Mouse (Mus musculus) MEL (cell line): Measurements from ENCODE around the gene Ssna1.

ENCODE experiments used
- CHD2 ChIP-seq: IDR thresholded peaks from 2 replicates; pipeline ENCODE4 v1.6.1; 2011; ENCODE audit warnings: low read length, improper control_type of control experiment
- CTCF ChIP-seq, 3 experiments: IDR thresholded peaks in 2 of 3; conservative IDR thresholded peaks in 1 of 3; 2 replicates each; pipeline ENCODE4 v1.5.1; 2011 to 2012; ENCODE audit warnings: low read length in 3 of 3, low read depth in 2 of 3, mild to moderate bottlenecking in 2 of 3, improper control_type of control experiment in 1 of 3, inconsistent platforms in 1 of 3, mixed read lengths in 1 of 3, moderate library complexity in 1 of 3; ENCODE audit not compliant: control insufficient read depth in 1 of 3, insufficient read depth in 1 of 3, poor library complexity in 1 of 3, severe bottlenecking in 1 of 3
- E2F4 ChIP-seq: IDR thresholded peaks from 2 replicates; pipeline ENCODE4 v1.6.1; 2011; ENCODE audit warnings: low read depth, low read length, improper control_type of control experiment, borderline replicate concordance
- EP300 ChIP-seq, 2 experiments: IDR thresholded peaks; 2 replicates each; pipeline ENCODE4 v1.6.1; 2011; ENCODE audit warnings: improper control_type of control experiment in 2 of 2, low read length in 2 of 2, low read depth in 1 of 2, mild to moderate bottlenecking in 1 of 2
- GATA1 ChIP-seq: IDR thresholded peaks from 2 replicates; pipeline ENCODE4 v1.6.1; 2011; ENCODE audit warnings: low read depth, low read length, improper control_type of control experiment
- RAD21 ChIP-seq: IDR thresholded peaks from 2 replicates; pipeline ENCODE4 v1.6.1; 2011; ENCODE audit warnings: mild to moderate bottlenecking, low read depth, low read length, improper control_type of control experiment
- ZMIZ1 ChIP-seq: IDR thresholded peaks from 2 replicates; pipeline ENCODE4 v1.6.1; 2012; ENCODE audit warnings: low read depth, mild to moderate bottlenecking, inconsistent platforms, low read length, improper control_type of control experiment, moderate library complexity

DNA sequence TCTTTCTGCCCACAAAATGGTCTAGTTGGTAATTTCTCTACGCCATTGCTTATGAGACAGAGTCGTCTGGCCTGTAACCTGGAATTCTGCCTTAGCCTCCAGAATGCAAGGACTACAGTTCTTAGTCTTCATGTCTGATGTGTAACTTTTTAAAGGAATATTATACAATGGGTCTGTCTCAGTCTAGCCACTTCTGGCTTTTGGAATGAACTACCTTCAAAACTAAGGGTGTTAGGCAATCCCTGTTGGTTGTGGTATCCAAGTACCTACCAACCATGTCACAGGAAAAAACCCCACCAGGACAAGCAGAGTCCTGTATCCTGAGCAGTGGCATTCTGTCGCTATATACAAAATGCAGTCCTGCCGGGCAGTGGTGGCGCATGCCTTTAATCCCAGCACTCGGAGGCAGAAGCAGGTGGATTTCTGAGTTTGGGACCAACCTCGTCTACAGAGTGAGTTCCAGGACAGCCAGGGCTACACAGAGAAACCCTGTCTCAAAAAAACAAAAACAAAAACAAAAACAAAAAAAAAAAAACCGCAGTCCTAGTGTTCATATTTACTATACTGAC, 46.3 kb downstream of the Ssna1 start:
- TF ChIP-seq CTCF (IDR thresholded peaks at IDR 0.05 in 2 of 3, conservative IDR thresholded peaks at IDR 0.05 in 1 of 3; ENCODE audit: control insufficient read depth in 1 of 3, insufficient read depth in 1 of 3, low read depth in 2 of 3, low read length in 3 of 3, poor library complexity in 1 of 3, severe bottlenecking in 1 of 3) (no peak), ZMIZ1 (no peak), CHD2 (no peak), GATA1 (no peak), E2F4 (no peak), EP300 (IDR thresholded peaks at IDR 0.05; ENCODE audit: low read depth in 1 of 2, low read length in 2 of 2) (no peak), RAD21 (no peak)
